In the genomic region with DNA sequence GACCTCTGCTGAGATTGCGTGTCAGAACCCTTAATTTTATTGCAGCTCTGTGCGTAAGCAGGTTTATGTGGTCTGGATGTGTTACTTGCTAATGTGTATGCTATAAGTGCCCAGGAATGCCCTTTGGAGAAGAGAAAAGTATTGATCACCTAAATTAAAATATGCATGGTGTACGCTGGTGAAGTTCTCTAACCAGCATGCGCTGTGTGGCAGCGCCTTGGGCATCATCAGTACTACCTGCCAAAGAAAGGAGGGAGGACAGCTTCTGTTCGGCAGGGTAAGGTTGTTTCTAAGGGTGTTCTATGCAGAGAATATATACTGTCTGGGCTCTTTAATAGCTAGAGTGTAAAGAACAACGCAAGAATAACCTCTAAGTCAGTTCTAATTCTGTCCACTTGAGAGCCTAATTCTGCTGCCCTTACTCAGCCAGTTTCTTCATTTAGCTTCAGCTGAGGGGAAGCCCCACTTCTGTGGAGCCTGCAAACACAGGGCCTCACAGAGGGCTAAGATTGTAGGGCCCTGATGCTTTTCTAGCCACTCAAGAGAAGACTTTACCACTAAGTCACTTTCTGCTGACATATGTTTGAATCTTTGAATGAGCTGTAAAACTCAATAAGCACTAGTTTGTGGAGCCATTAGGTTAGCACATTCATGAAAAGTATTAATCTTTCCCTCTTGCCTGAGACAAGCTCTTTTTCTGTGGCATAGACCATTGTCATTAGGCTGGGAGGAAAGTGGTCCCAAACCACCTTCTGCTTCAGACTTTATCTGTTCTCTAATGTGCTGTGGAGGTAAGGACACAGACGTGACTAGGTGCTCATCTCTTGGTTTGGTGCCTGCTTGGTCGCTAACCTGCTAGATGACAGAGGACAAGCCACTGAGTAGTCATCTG, we compare ENCODE assay signal across 8 mouse cellular contexts. TPM values are rescaled to one million over a fixed set of nuclear protein-coding genes. Genes with fewer than 3 reads are reported as not detected.
A peak's percentile ranks its signal among the peaks of the same experiment; 100 is the strongest.
DNase-seq lines count a peak whose midpoint lies in the region; ATAC-seq lines count a peak whose summit lies in the region.

No protein-coding gene starts in this region.

- peak overlapping the region; percentile 91 for H3K4me2 ChIP-seq in kidney, embryonic 15.5 days
- peak overlapping the region; percentile 96 for H3K4me2 ChIP-seq in embryonic facial prominence, embryonic 13.5 days
- peak overlapping the region; percentile 96 for H3K4me2 ChIP-seq in hindbrain, embryonic 14.5 days (replicated peaks)
- H3K4me2 ChIP-seq in neural tube, embryonic 12.5 days (replicated peaks) = peak overlapping the region; percentile 96

- H3K36me3 ChIP-seq in kidney, embryonic 15.5 days = no peaks in the 10 kb centered on the region
- H3K36me3 ChIP-seq in embryonic facial prominence, embryonic 13.5 days = no peaks in the 10 kb centered on the region
- no peaks in the 10 kb centered on the region for H3K36me3 ChIP-seq in hindbrain, embryonic 14.5 days (replicated peaks; ENCODE audit: control insufficient read depth, insufficient read depth)
- H3K36me3 ChIP-seq in neural tube, embryonic 12.5 days = no peaks in the 10 kb centered on the region

- 77% methylated on average over 9 of the region's 9 CpGs for WGBS in kidney, embryonic 15.5 days
- WGBS in embryonic facial prominence, embryonic 13.5 days = 84% methylated on average over 9 of the region's 9 CpGs
- 50% methylated on average over 9 of the region's 9 CpGs for WGBS in hindbrain, embryonic 14.5 days
- 44% methylated on average over 9 of the region's 9 CpGs for WGBS in neural tube, embryonic 12.5 days

- no peak for ATAC-seq in kidney, embryonic 15.5 days (replicated peaks; ENCODE audit: low FRiP score)
- no peak for ATAC-seq in embryonic facial prominence, embryonic 13.5 days (ENCODE audit: insufficient number of reproducible peaks, insufficient read depth, low FRiP score, low TSS enrichment, low read depth)
- ATAC-seq in hindbrain, embryonic 14.5 days (ENCODE audit: low FRiP score) = no peak
- no peak for ATAC-seq in neural tube, embryonic 12.5 days (ENCODE audit: low FRiP score, low read depth)

- peak overlapping the region; percentile 57; the same call in 1 of the 2 replicates for H3K4me3 ChIP-seq in kidney, embryonic 15.5 days (replicated peaks)
- 0 out of 2 replicates have a peak overlapping the region, but pooled peaks have one; percentile 11 for H3K4me3 ChIP-seq in embryonic facial prominence, embryonic 13.5 days
- peak overlapping the region; percentile 60 for H3K4me3 ChIP-seq in hindbrain, embryonic 14.5 days (replicated peaks; ENCODE audit: low read length)
- 0 out of 2 replicates have a peak overlapping the region, but pooled peaks have one; percentile 64 for H3K4me3 ChIP-seq in neural tube, embryonic 12.5 days

- H3K9ac ChIP-seq in kidney, embryonic 15.5 days = no peak overlapping the region
- H3K9ac ChIP-seq in embryonic facial prominence, embryonic 13.5 days = 0 out of 2 replicates have a peak overlapping the region, but pooled peaks have one; percentile 4
- peak overlapping the region; percentile 39 for H3K9ac ChIP-seq in hindbrain, embryonic 14.5 days
- peak overlapping the region; percentile 33; the same call in 1 of the 2 replicates for H3K9ac ChIP-seq in neural tube, embryonic 12.5 days

- no peaks in the 10 kb centered on the region for H3K9me3 ChIP-seq in kidney, embryonic 15.5 days (replicated peaks)
- H3K9me3 ChIP-seq in embryonic facial prominence, embryonic 13.5 days = no peaks in the 10 kb centered on the region
- H3K9me3 ChIP-seq in hindbrain, embryonic 14.5 days (ENCODE audit: control insufficient read depth, low read length) = no peaks in the 10 kb centered on the region
- no peaks in the 10 kb centered on the region for H3K9me3 ChIP-seq in neural tube, embryonic 12.5 days

- no peak overlapping the region for H3K27ac ChIP-seq in kidney, embryonic 15.5 days
- no peak overlapping the region for H3K27ac ChIP-seq in embryonic facial prominence, embryonic 13.5 days
- H3K27ac ChIP-seq in hindbrain, embryonic 14.5 days = no peak overlapping the region; the same call in 1 of the 2 replicates
- H3K27ac ChIP-seq in neural tube, embryonic 12.5 days = no peak overlapping the region

- H3K4me1 ChIP-seq in kidney, embryonic 15.5 days = peaks cover 57% of the 10 kb centered on the region
- peaks cover 58% of the 10 kb centered on the region for H3K4me1 ChIP-seq in embryonic facial prominence, embryonic 13.5 days
- H3K4me1 ChIP-seq in hindbrain, embryonic 14.5 days (replicated peaks; ENCODE audit: control insufficient read depth, insufficient read depth, low read length) = peaks cover 61% of the 10 kb centered on the region
- H3K4me1 ChIP-seq in neural tube, embryonic 12.5 days = peaks cover 71% of the 10 kb centered on the region

- no peaks in the 10 kb centered on the region for H3K27me3 ChIP-seq in kidney, embryonic 15.5 days
- H3K27me3 ChIP-seq in embryonic facial prominence, embryonic 13.5 days = no peaks in the 10 kb centered on the region
- H3K27me3 ChIP-seq in hindbrain, embryonic 14.5 days (ENCODE audit: control insufficient read depth, insufficient read depth, low read length) = no peaks in the 10 kb centered on the region
- no peaks in the 10 kb centered on the region for H3K27me3 ChIP-seq in neural tube, embryonic 12.5 days (replicated peaks)

- no peak for DNase-seq in kidney, adult 9 months
- DNase-seq in hindbrain, embryonic 14.5 days (ENCODE audit: low spot score) = no peak
- DNase-seq in right cerebral cortex, postnatal 4 days = no peak
- DNase-seq in retina, embryonic 14.5 days (ENCODE audit: low spot score) = no peak
- DNase-seq in urinary bladder, postnatal 10 days (ENCODE audit: low spot score) = no peak

RNA-seq across cellular contexts. Expression of gene Maml2, which starts 3.4 kb away (rescaled TPM):
- polyA plus RNA-seq in kidney, embryonic 15.5 days (2015; fragmentation: Nextera tagmentation; extraction: Ambion mirVana) = 10.5 and 11.4 TPM in 2 replicates
- 13.0 and 15.6 TPM in 2 replicates for polyA plus RNA-seq in embryonic facial prominence, embryonic 13.5 days (2015; fragmentation: Nextera tagmentation; extraction: Ambion mirVana)
- 10.8 and 11.6 TPM in 2 replicates for polyA plus RNA-seq in hindbrain, embryonic 14.5 days (2014; fragmentation: Nextera tagmentation; extraction: Ambion mirVana)
- polyA plus RNA-seq in neural tube, embryonic 12.5 days (2016; fragmentation: Nextera tagmentation; extraction: Ambion mirVana) = 13.9 and 14.3 TPM in 2 replicates

RNA-seq across cellular contexts. Expression of gene Ccdc82, which starts 54.4 kb away (rescaled TPM):
- polyA plus RNA-seq in kidney, embryonic 15.5 days (2015; fragmentation: Nextera tagmentation; extraction: Ambion mirVana) = 9.3 TPM in 2 replicates
- polyA plus RNA-seq in embryonic facial prominence, embryonic 13.5 days (2015; fragmentation: Nextera tagmentation; extraction: Ambion mirVana) = 7.1 and 8.4 TPM in 2 replicates
- polyA plus RNA-seq in hindbrain, embryonic 14.5 days (2014; fragmentation: Nextera tagmentation; extraction: Ambion mirVana) = 15.6 and 17.7 TPM in 2 replicates
- polyA plus RNA-seq in neural tube, embryonic 12.5 days (2016; fragmentation: Nextera tagmentation; extraction: Ambion mirVana) = 13.4 and 14.4 TPM in 2 replicates

RNA-seq across cellular contexts. Expression of gene Jrkl, which starts 55.5 kb away (rescaled TPM):
- polyA plus RNA-seq in kidney, embryonic 15.5 days (2015; fragmentation: Nextera tagmentation; extraction: Ambion mirVana) = 9.0 and 10.0 TPM in 2 replicates
- 11.1 and 11.7 TPM in 2 replicates for polyA plus RNA-seq in embryonic facial prominence, embryonic 13.5 days (2015; fragmentation: Nextera tagmentation; extraction: Ambion mirVana)
- 9.6 and 10.2 TPM in 2 replicates for polyA plus RNA-seq in hindbrain, embryonic 14.5 days (2014; fragmentation: Nextera tagmentation; extraction: Ambion mirVana)
- polyA plus RNA-seq in neural tube, embryonic 12.5 days (2016; fragmentation: Nextera tagmentation; extraction: Ambion mirVana) = 12.7 and 14.6 TPM in 2 replicates

Comparison
In these comparisons a context has a peak if more than half of its experiments do, and no peak if none do; other contexts are left out.
1. H3K4me3 ChIP-seq: peak in every context shown above with its lines; median percentile 64 in neural tube, embryonic 12.5 days; 60 in hindbrain, embryonic 14.5 days; 57 in kidney, embryonic 15.5 days; 11 in embryonic facial prominence, embryonic 13.5 days.